Mouse (Mus musculus): Measurements from ENCODE around the gene Nemf. TPM values are rescaled to one million over a fixed set of nuclear protein-coding genes. Genes with fewer than 3 reads are reported as not detected.
A peak's percentile ranks its signal among the peaks of the same experiment; 100 is the strongest.
"Not testable (repeated sequence)": the region's sequence is repeated elsewhere in the genome, so short reads cannot be mapped to it uniquely, and the experiment has no call there.

Gene Nemf
- polyA plus RNA-seq, 1 experiment = 9.2 TPM

GRCm38 (mm10) chr12:69371854-69372671 lies 15.1 kb upstream of the Nemf start, which contains the start of the genes Arf6 and Gm9887:
Gene Arf6 (plus strand): TSS chr12:69372150.
Gene Gm9887 (minus strand): TSS chr12:69372458.
- H3K36me3 ChIP-seq (ENCODE audit: control insufficient read depth, insufficient read depth, low read length) = peaks cover 3% of the 10 kb centered on the region
- peak; percentile 83 for TF ChIP-seq POLR2A (IDR thresholded peaks at IDR 0.05; ENCODE audit: control insufficient read depth, low read depth, low read length)
- TF ChIP-seq CTCF (IDR thresholded peaks at IDR 0.05; ENCODE audit: control insufficient read depth, insufficient read depth, insufficient replicate concordance, low read depth, low read length) = no peak
- H3K27ac ChIP-seq (ENCODE audit: control insufficient read depth, insufficient read depth, low read depth, low read length) = peak within 1 kb of the TSS; percentile 93
- peak within 1 kb of the TSS; percentile 83 for H3K4me3 ChIP-seq (ENCODE audit: control insufficient read depth, low read depth, low read length)
- H3K27me3 ChIP-seq (ENCODE audit: control insufficient read depth, insufficient read depth, low read length) = no peaks in the 10 kb centered on the region
- peaks cover 11% of the 10 kb centered on the region for H3K4me1 ChIP-seq (ENCODE audit: control insufficient read depth, insufficient read depth, low read length)

GRCm38 (mm10) chr12:69371421-69371853 lies 14.5 kb upstream of the Nemf start:
- peak overlapping the region; percentile 83 for H3K4me3 ChIP-seq (ENCODE audit: control insufficient read depth, low read depth, low read length)
- TF ChIP-seq POLR2A (IDR thresholded peaks at IDR 0.05; ENCODE audit: control insufficient read depth, low read depth, low read length) (no peak; the same call in 1 of the 2 replicates), CTCF (IDR thresholded peaks at IDR 0.05; ENCODE audit: control insufficient read depth, insufficient read depth, insufficient replicate concordance, low read depth, low read length) (no peak)

DNA sequence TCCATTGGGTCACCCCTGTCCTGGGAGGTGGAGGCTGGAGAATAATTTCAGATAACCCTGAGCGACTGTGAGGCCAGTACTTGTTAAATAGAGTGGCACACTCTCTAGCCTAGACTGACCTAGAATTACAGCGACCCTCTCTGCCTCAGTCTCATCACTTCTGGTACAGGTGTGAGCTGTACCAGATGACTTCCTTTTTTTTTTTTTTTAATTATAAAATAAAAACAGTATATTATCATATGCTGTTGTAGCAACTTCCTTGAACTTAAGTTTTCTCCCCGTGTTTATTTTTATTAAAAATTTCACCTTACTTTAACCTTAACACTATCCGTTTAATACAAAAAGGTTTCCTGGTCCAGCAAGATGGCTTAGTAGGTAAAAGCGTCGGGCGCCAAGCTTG lies 14.0 kb upstream of the Nemf start:
- H3K4me1 ChIP-seq (ENCODE audit: control insufficient read depth, insufficient read depth, low read length) = peaks cover 10% of the 10 kb centered on the region
- H3K27me3 ChIP-seq (ENCODE audit: control insufficient read depth, insufficient read depth, low read length) = no peaks in the 10 kb centered on the region
- peaks cover 3% of the 10 kb centered on the region for H3K36me3 ChIP-seq (ENCODE audit: control insufficient read depth, insufficient read depth, low read length)
- H3K27ac ChIP-seq (ENCODE audit: control insufficient read depth, insufficient read depth, low read depth, low read length) = peak overlapping the region; percentile 93
- TF ChIP-seq POLR2A (IDR thresholded peaks at IDR 0.05; ENCODE audit: control insufficient read depth, low read depth, low read length) (no peak), CTCF (IDR thresholded peaks at IDR 0.05; ENCODE audit: control insufficient read depth, insufficient read depth, insufficient replicate concordance, low read depth, low read length) (no peak)
- H3K4me3 ChIP-seq (ENCODE audit: control insufficient read depth, low read depth, low read length) = peak overlapping the region; percentile 83

More at GRCm38 (mm10) chr12:69371421-69371853, 14.5 kb upstream of the Nemf start:
- H3K27me3 ChIP-seq (ENCODE audit: control insufficient read depth, insufficient read depth, low read length) = no peaks in the 10 kb centered on the region
- H3K27ac ChIP-seq (ENCODE audit: control insufficient read depth, insufficient read depth, low read depth, low read length) = peak overlapping the region; percentile 93
- H3K4me1 ChIP-seq (ENCODE audit: control insufficient read depth, insufficient read depth, low read length) = peaks cover 12% of the 10 kb centered on the region
- H3K36me3 ChIP-seq (ENCODE audit: control insufficient read depth, insufficient read depth, low read length) = peaks cover 3% of the 10 kb centered on the region

DNA sequence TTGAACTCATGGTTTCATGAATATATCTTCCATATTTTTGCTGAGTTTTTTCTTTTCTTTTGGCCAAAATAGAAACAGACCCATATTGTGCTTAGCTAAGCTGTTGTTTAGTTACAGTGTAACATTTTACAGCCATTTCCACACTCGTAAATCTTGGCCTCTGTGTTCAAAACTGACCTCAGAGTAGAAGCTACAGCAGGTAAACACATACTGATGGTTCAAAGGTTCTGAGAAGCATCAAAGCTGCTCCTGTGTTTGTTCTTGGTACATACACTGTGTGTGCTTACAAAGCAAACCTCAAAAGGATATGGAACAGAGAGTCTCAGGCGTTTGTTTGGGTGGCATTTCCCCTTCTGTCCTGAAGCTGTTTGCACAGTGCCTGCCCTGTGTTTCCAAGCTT lies 10.6 kb upstream of the Nemf start:
- TF ChIP-seq POLR2A (IDR thresholded peaks at IDR 0.05; ENCODE audit: control insufficient read depth, low read depth, low read length) = no peak
- no peak for TF ChIP-seq CTCF (IDR thresholded peaks at IDR 0.05; ENCODE audit: control insufficient read depth, insufficient read depth, insufficient replicate concordance, low read depth, low read length)
- Histone ChIP-seq H3K36me3 (ENCODE audit: control insufficient read depth, insufficient read depth, low read length) (no peaks in the 10 kb centered on the region), H3K27ac (ENCODE audit: control insufficient read depth, insufficient read depth, low read depth, low read length) (no peak overlapping the region), H3K4me1 (ENCODE audit: control insufficient read depth, insufficient read depth, low read length) (peaks cover 3% of the 10 kb centered on the region), H3K27me3 (ENCODE audit: control insufficient read depth, insufficient read depth, low read length) (no peaks in the 10 kb centered on the region), H3K4me3 (ENCODE audit: control insufficient read depth, low read depth, low read length) (no peak overlapping the region)

- Histone ChIP-seq H3K4me3 (ENCODE audit: control insufficient read depth, low read depth, low read length) (no peak overlapping the region), H3K27ac (ENCODE audit: control insufficient read depth, insufficient read depth, low read depth, low read length) (no peak overlapping the region), H3K4me1 (ENCODE audit: control insufficient read depth, insufficient read depth, low read length) (peaks cover 6% of the 10 kb centered on the region), H3K27me3 (ENCODE audit: control insufficient read depth, insufficient read depth, low read length) (no peaks in the 10 kb centered on the region), H3K36me3 (ENCODE audit: control insufficient read depth, insufficient read depth, low read length) (no peaks in the 10 kb centered on the region)
- TF ChIP-seq POLR2A (IDR thresholded peaks at IDR 0.05; ENCODE audit: control insufficient read depth, low read depth, low read length) (no peak), CTCF (IDR thresholded peaks at IDR 0.05; ENCODE audit: control insufficient read depth, insufficient read depth, insufficient replicate concordance, low read depth, low read length) (no peak)
Measured at GRCm38 (mm10) chr12:69366424-69366823, 9.5 kb upstream of the Nemf start.

- no peak overlapping the region for H3K4me3 ChIP-seq (ENCODE audit: control insufficient read depth, low read depth, low read length)
- TF ChIP-seq POLR2A (IDR thresholded peaks at IDR 0.05; ENCODE audit: control insufficient read depth, low read depth, low read length) (no peak), CTCF (IDR thresholded peaks at IDR 0.05; ENCODE audit: control insufficient read depth, insufficient read depth, insufficient replicate concordance, low read depth, low read length) (no peak)
- H3K27me3 ChIP-seq (ENCODE audit: control insufficient read depth, insufficient read depth, low read length) = no peaks in the 10 kb centered on the region
- H3K27ac ChIP-seq (ENCODE audit: control insufficient read depth, insufficient read depth, low read depth, low read length) = no peak overlapping the region
- H3K4me1 ChIP-seq (ENCODE audit: control insufficient read depth, insufficient read depth, low read length) = peaks cover 6% of the 10 kb centered on the region
- no peaks in the 10 kb centered on the region for H3K36me3 ChIP-seq (ENCODE audit: control insufficient read depth, insufficient read depth, low read length)
Measured at GRCm38 (mm10) chr12:69365757-69366156, 8.8 kb upstream of the Nemf start.

GRCm38 (mm10) chr12:69363899-69364762 lies 7.2 kb upstream of the Nemf start:
- Histone ChIP-seq H3K4me1 (ENCODE audit: control insufficient read depth, insufficient read depth, low read length) (peaks cover 6% of the 10 kb centered on the region), H3K27me3 (ENCODE audit: control insufficient read depth, insufficient read depth, low read length) (no peaks in the 10 kb centered on the region), H3K4me3 (ENCODE audit: control insufficient read depth, low read depth, low read length) (peak overlapping the region; percentile 93), H3K36me3 (ENCODE audit: control insufficient read depth, insufficient read depth, low read length) (no peaks in the 10 kb centered on the region), H3K27ac (ENCODE audit: control insufficient read depth, insufficient read depth, low read depth, low read length) (peak overlapping the region; percentile 77)
- peak; percentile 69 for TF ChIP-seq POLR2A (IDR thresholded peaks at IDR 0.05; ENCODE audit: control insufficient read depth, low read depth, low read length)
- TF ChIP-seq CTCF (IDR thresholded peaks at IDR 0.05; ENCODE audit: control insufficient read depth, insufficient read depth, insufficient replicate concordance, low read depth, low read length) = no peak

DNA sequence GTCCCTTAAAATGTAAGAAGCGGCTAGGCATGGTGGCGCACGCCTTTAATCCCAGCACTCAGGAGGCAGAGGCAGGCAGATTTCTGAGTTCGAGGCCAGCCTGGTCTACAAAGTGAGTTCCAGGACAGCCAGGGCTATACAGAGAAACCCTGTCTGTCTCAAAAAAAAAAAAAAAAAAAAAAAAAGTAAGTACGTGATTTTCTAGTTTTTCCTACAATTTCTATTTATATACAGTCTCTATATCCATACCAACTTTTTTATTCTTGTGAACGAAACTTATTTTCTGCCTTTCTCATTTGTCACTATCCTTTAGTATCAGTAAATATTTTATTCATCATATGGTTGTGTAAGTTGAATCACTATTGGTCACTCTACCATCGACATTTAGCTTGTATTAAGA lies 6.1 kb upstream of the Nemf start:
- peak overlapping the region; percentile 61 for H3K4me3 ChIP-seq (ENCODE audit: control insufficient read depth, low read depth, low read length)
- not testable (repeated sequence) for H3K27ac ChIP-seq (ENCODE audit: control insufficient read depth, insufficient read depth, low read depth, low read length)

More for the DNA sequence above, 6.1 kb upstream of the Nemf start:
- H3K4me1 ChIP-seq (ENCODE audit: control insufficient read depth, insufficient read depth, low read length); H3K27me3 ChIP-seq (ENCODE audit: control insufficient read depth, insufficient read depth, low read length); H3K36me3 ChIP-seq (ENCODE audit: control insufficient read depth, insufficient read depth, low read length): not testable (repeated sequence)
